Mouse (Mus musculus) stomach, postnatal 0 days (tissue): Measurements from ENCODE around the gene Acad11.

ENCODE experiments used
- CTCF ChIP-seq: IDR thresholded peaks from 2 replicates; pipeline ENCODE4 v1.5.1; 2016; ENCODE audit warnings: antibody characterized with exemption, low read depth, mild to moderate bottlenecking, moderate library complexity
- EP300 ChIP-seq: optimal IDR thresholded peaks from 2 replicates; pipeline ENCODE3; 2016; ENCODE audit warnings: antibody characterized with exemption

DNA sequence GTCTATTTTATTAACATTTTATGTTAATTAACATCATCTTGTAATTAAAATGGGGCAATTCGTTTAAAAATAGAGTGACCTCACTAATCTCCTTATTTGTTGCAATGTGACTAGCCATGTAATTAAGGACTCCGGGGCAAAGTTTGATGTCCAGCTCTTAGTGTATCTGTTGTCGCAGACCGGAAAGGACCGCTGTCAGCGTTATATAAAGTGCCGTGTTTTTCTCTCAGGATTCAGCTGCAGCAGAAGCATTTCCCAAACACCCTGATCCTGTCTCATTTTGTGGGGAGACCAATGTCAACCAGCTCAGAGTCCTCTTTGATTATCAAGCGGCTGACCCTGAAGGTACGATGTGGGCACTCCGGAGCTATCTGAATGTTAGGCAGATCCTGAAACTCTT is 42.2 kb upstream of the Acad11 start:
- TF ChIP-seq CTCF (no peak), EP300 (no peak)
